Mouse (Mus musculus): ENCODE measurements around the gene Fbxo28.

Gene Fbxo28

GRCm38 (mm10) chr1:182288601-182289000 is 52.8 kb downstream of the Fbxo28 start:
- DNase-seq (ENCODE audit: low spot score) = no peak

GRCm38 (mm10) chr1:182287781-182288180 is 53.6 kb downstream of the Fbxo28 start:
- no peak for DNase-seq (ENCODE audit: low spot score)

GRCm38 (mm10) chr1:182284795-182285194 is 56.6 kb downstream of the Fbxo28 start:
- DNase-seq (ENCODE audit: low spot score) = no peak

GRCm38 (mm10) chr1:182283231-182283630 is 58.2 kb downstream of the Fbxo28 start:
- DNase-seq (ENCODE audit: low spot score) = no peak

GRCm38 (mm10) chr1:182282091-182283075 is 59.0 kb downstream of the Fbxo28 start, which contains the start of gene Degs1:
Gene Degs1, minus strand, starts transcription at chr1:182282804.
- DNase-seq (ENCODE audit: low spot score) = peak; percentile 91

- DNase-seq (ENCODE audit: low spot score) = no peak
Measured at GRCm38 (mm10) chr1:182281251-182281711, 60.1 kb downstream of the Fbxo28 start.

- DNase-seq (ENCODE audit: low spot score) = no peak
Measured at GRCm38 (mm10) chr1:182280577-182280976, 60.9 kb downstream of the Fbxo28 start.

- DNase-seq (ENCODE audit: low spot score) = no peak
Measured at GRCm38 (mm10) chr1:182280046-182280445, 61.4 kb downstream of the Fbxo28 start.

- DNase-seq (ENCODE audit: low spot score) = no peak
Measured at GRCm38 (mm10) chr1:182279436-182279835, 62.0 kb downstream of the Fbxo28 start.

- no peak for DNase-seq (ENCODE audit: low spot score)
Measured at GRCm38 (mm10) chr1:182275109-182275508, 66.3 kb downstream of the Fbxo28 start.

- no peak for DNase-seq (ENCODE audit: low spot score)
Measured at GRCm38 (mm10) chr1:182271632-182272031, 69.8 kb downstream of the Fbxo28 start.

- no peak for DNase-seq (ENCODE audit: low spot score)
Measured at GRCm38 (mm10) chr1:182271130-182271529, 70.3 kb downstream of the Fbxo28 start.

GRCm38 (mm10) chr1:182268317-182268716 is 73.1 kb downstream of the Fbxo28 start:
- no peak for DNase-seq (ENCODE audit: low spot score)

GRCm38 (mm10) chr1:182266028-182266525 is 75.4 kb downstream of the Fbxo28 start:
- no peak for DNase-seq (ENCODE audit: low spot score)

Data from layer of hippocampus, adult 9-10 months (tissue).